Mouse (Mus musculus) hindbrain, embryonic 16.5 days (tissue): ENCODE measurements around the gene Sec16a. TPM values are rescaled to one million over a fixed set of nuclear protein-coding genes. Genes with fewer than 3 reads are reported as not detected.

ENCODE experiments used
- ATAC-seq: fragments of 200-750 bp; cut with Nextera tagmentation; 2 replicates; pipeline ENCODE4 v1.8.0; 2017; ENCODE audit warnings: moderate TSS enrichment, moderate library complexity
- H3K27ac ChIP-seq: fragments of 300-500 bp; sonication (generic); 2 replicates; pipeline ENCODE4 v1.5.1; 2014; ENCODE audit warnings: low read depth, mild to moderate bottlenecking, control low read depth, low read length, moderate library complexity
- H3K27me3 ChIP-seq: fragments of 300-500 bp; sonication (generic); replicated peaks from 2 replicates; pipeline ENCODE4 v1.6.1; 2014; ENCODE audit warnings: low read length; ENCODE audit not compliant: control insufficient read depth, insufficient read depth
- H3K36me3 ChIP-seq: fragments of 300-500 bp; sonication (generic); 2 replicates; pipeline ENCODE4 v1.6.1; 2014; ENCODE audit warnings: mild to moderate bottlenecking, low read length, moderate library complexity, mixed read lengths; ENCODE audit not compliant: control insufficient read depth, insufficient read depth
- H3K4me1 ChIP-seq: fragments of 300-500 bp; sonication (generic); 2 replicates; pipeline ENCODE4 v1.6.1; 2014; ENCODE audit warnings: low read depth, low read length; ENCODE audit not compliant: control insufficient read depth, insufficient read depth
- H3K4me2 ChIP-seq: fragments of 300-500 bp; sonication (generic); 2 replicates; pipeline ENCODE4 v1.6.1; 2014; ENCODE audit warnings: mild to moderate bottlenecking, low read length, control low read depth, moderate library complexity
- H3K4me3 ChIP-seq: fragments of 300-500 bp; sonication (generic); 2 replicates; pipeline ENCODE4 v1.5.1; 2014; ENCODE audit warnings: mild to moderate bottlenecking, low read length, control low read depth, moderate library complexity
- H3K9ac ChIP-seq: fragments of 300-500 bp; sonication (generic); 2 replicates; pipeline ENCODE4 v1.6.1; 2014; ENCODE audit warnings: low read depth, mild to moderate bottlenecking, control low read depth, low read length, moderate library complexity
- H3K9me3 ChIP-seq: fragments of 300-500 bp; sonication (generic); 2 replicates; pipeline ENCODE4 v1.6.1; 2014; ENCODE audit warnings: mild to moderate bottlenecking, low read length, moderate library complexity; ENCODE audit not compliant: control insufficient read depth
- WGBS: fragments of 180-500 bp; shearing (Covaris S2); extraction: QIAGEN DNeasy Blood & Tissue Kit; methylation state at CpG from one replicate; pipeline ENCODE4 v1.1.7; 2014; 5-methylcytosine and 5-hydroxymethylcytosine counted together
- polyA plus RNA-seq: library from polyadenylated mRNA; unstranded; fragments of >200 nt; fragmentation: Nextera tagmentation; extraction: Ambion mirVana; gene quantifications from 2 replicates; pipeline ENCODE4 v1.2.1, GENCODE M21; 2015

Sec16a gene
- polyA plus RNA-seq: 15.4 and 19.3 TPM in 2 replicates

GRCm38 (mm10) chr2:26444946-26445665 lies at the start of gene Sec16a:
Gene Sec16a, minus strand, starts transcription at chr2:26445216.
- Histone ChIP-seq H3K36me3 (peaks cover 11% of the 10 kb centered on the region), H3K27ac (peak within 1 kb of the TSS; percentile 92), H3K9me3 (no peaks in the 10 kb centered on the region), H3K27me3 (no peaks in the 10 kb centered on the region), H3K4me2 (peak within 1 kb of the TSS; percentile 90), H3K9ac (peak within 1 kb of the TSS; percentile 78), H3K4me1 (peaks cover 36% of the 10 kb centered on the region), H3K4me3 (peak within 1 kb of the TSS; percentile 56)
- WGBS: under 1% methylated on average over 60 of the region's 61 CpGs
- ATAC-seq: peak; percentile 93

DNA sequence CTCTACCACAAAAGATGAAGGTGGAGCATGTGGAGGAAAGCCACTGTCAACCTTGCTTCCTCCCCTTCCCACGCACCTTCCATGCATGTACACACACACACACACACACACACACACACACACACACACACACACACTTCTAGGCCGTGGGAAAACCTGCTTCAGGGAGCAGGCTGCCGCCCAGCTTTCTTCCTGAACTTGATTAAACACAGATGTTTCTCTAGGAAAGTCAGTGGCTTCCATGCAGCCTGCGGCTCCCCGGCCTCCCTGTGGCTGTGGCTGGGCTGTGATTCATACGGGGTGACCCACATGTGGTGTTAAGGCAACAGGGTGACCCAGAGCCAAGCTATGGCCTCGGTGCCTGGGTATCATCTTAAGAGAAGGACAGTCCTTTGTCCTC lies 49.4 kb upstream of the Sec16a start:
- WGBS: 40% methylated on average over 7 of the region's 7 CpGs
- Histone ChIP-seq H3K36me3 (no peaks in the 10 kb centered on the region), H3K4me3 (no peak overlapping the region), H3K27ac (peak overlapping the region; percentile 46), H3K4me1 (peaks cover 80% of the 10 kb centered on the region), H3K4me2 (no peak overlapping the region), H3K27me3 (no peaks in the 10 kb centered on the region), H3K9me3 (no peaks in the 10 kb centered on the region), H3K9ac (no peak overlapping the region)
- no peak for ATAC-seq

- peaks cover 87% of the 10 kb centered on the region for H3K4me1 ChIP-seq
- peak overlapping the region; percentile 65 for H3K27ac ChIP-seq
- peak overlapping the region; percentile 5; the same call in 1 of the 2 replicates for H3K9ac ChIP-seq
- H3K9me3 ChIP-seq: no peaks in the 10 kb centered on the region
- 32% methylated on average over 9 of the region's 9 CpGs for WGBS
- no peaks in the 10 kb centered on the region for H3K36me3 ChIP-seq
- H3K27me3 ChIP-seq: no peaks in the 10 kb centered on the region
- H3K4me2 ChIP-seq: peak overlapping the region; percentile 31
- no peak for ATAC-seq
- H3K4me3 ChIP-seq: no peak overlapping the region
Measured at GRCm38 (mm10) chr2:26493021-26493781, 48.2 kb upstream of the Sec16a start.

- H3K9me3 ChIP-seq: no peaks in the 10 kb centered on the region
- H3K4me1 ChIP-seq: peaks cover 93% of the 10 kb centered on the region
- 21% methylated on average over 4 of the region's 4 CpGs for WGBS
- peak overlapping the region; percentile 58; the same call in 1 of the 2 replicates for H3K27ac ChIP-seq
- no peak for ATAC-seq
- peak overlapping the region; percentile 5; the same call in 1 of the 2 replicates for H3K9ac ChIP-seq
- H3K4me2 ChIP-seq: no peak overlapping the region
- no peak overlapping the region for H3K4me3 ChIP-seq
- no peaks in the 10 kb centered on the region for H3K36me3 ChIP-seq
- H3K27me3 ChIP-seq: no peaks in the 10 kb centered on the region
Measured at GRCm38 (mm10) chr2:26490760-26491301, 45.8 kb upstream of the Sec16a start.

- 40% methylated on average over 9 of the region's 9 CpGs for WGBS
- peak overlapping the region; percentile 18; the same call in 1 of the 2 replicates for H3K4me2 ChIP-seq
- no peaks in the 10 kb centered on the region for H3K9me3 ChIP-seq
- no peaks in the 10 kb centered on the region for H3K27me3 ChIP-seq
- H3K27ac ChIP-seq: peak overlapping the region; percentile 88
- no peak overlapping the region for H3K4me3 ChIP-seq
- H3K36me3 ChIP-seq: no peaks in the 10 kb centered on the region
- no peak for ATAC-seq
- no peak overlapping the region for H3K9ac ChIP-seq
- peaks cover 94% of the 10 kb centered on the region for H3K4me1 ChIP-seq
Measured at GRCm38 (mm10) chr2:26488535-26489135, 43.6 kb upstream of the Sec16a start.

DNA sequence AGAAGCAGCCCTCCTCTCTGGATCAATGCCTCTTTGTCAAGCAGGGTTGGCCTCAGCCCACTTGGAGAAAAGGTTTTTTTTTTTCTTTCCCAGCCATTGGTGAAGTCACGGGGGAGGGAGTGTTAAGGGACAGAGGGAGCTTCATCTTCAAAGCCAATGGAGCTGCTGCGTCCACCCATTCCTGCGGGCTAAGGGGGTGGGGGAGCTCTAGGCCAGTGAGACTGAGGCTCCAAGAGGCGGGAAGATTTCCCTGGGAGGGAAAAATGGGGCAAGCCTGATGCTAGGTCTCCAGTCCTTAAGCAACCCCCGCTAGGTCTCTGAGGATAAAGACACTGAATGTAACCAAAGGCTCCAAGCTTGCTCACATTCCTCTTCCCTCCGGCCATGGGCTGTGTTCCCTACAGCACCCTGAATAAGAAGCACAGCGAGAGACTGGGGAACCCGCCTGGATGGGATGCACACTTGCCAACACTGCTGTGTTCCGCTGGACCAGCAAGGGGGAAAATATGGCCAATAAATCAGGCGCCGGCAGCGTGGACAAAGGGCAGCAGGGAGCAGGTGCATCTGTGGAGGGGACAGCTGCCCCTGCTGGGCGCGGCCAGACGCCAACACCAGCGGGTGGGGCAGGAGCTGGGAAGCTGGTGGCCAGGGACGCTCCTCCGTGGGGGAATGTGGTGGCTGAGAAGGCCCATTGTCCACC lies 42.5 kb upstream of the Sec16a start:
- WGBS: 9% methylated on average over 16 of the region's 18 CpGs

DNA sequence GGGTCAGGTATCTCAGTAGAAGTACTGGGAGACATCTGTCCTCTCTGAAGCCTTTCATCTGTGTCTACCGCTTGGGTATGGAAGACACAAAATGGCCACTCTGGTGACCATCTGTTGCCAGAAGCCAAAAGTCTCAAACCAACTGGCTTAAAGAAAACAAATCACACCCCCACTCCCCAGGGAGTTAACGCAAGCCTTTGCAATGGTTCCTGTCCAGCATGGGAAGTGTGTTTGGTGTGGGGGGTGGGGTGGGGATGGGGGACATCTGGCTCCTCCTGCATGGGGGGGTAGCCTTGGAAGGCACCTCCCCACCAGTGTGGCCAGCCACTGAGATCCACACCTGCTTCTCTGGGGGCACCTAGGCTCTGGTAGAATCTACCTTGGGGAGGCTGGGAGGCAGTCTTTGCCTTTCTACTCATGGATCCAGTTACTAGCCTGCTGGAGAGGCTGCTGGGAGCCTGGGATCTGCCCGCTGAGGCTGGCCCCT lies 41.9 kb upstream of the Sec16a start:
- Histone ChIP-seq H3K4me1 (peaks cover 88% of the 10 kb centered on the region), H3K27ac (peak overlapping the region; percentile 88), H3K36me3 (no peaks in the 10 kb centered on the region), H3K9me3 (no peaks in the 10 kb centered on the region), H3K4me2 (peak overlapping the region; percentile 32), H3K4me3 (no peak overlapping the region), H3K27me3 (no peaks in the 10 kb centered on the region), H3K9ac (no peak overlapping the region)
- WGBS: 4% methylated on average over 3 of the region's 3 CpGs
- ATAC-seq: no peak

More for the DNA sequence above, 42.5 kb upstream of the Sec16a start:
- Histone ChIP-seq H3K4me2 (peak overlapping the region; percentile 23; the same call in 1 of the 2 replicates), H3K4me1 (peaks cover 91% of the 10 kb centered on the region), H3K36me3 (no peaks in the 10 kb centered on the region), H3K9ac (peak overlapping the region; percentile 4), H3K9me3 (no peaks in the 10 kb centered on the region), H3K27me3 (no peaks in the 10 kb centered on the region), H3K4me3 (no peak overlapping the region), H3K27ac (peak overlapping the region; percentile 88)
- peak; percentile 76 for ATAC-seq

DNA sequence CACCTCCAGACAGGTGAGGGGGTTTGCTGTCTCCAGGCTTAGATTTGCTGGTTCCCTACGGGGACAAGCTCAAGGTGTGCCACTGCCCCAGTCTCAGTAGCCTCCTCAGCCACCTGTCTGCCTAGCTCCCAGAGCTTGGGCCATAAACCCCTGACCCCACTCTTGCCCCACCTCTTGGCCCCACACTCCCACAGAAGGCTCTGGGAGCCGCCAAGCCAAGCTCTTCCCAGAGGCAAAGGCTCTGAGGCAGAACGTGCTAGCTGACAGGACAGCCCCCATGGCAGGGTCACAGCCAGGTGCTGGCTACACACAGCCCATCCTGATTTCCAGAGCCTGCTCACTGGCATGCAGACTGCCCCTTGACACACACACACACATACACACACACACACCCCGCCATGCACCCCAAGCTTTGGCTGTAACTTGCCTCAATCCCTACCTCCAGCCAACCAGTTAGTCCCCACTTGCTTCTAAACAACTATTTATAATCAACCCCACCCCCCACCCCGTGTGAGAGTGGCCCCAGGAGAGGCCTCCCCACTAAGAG lies 41.3 kb upstream of the Sec16a start:
- no peaks in the 10 kb centered on the region for H3K27me3 ChIP-seq
- peak overlapping the region; percentile 48; the same call in 1 of the 2 replicates for H3K9ac ChIP-seq
- H3K27ac ChIP-seq: peak overlapping the region; percentile 88
- peak overlapping the region; percentile 32 for H3K4me2 ChIP-seq
- peaks cover 83% of the 10 kb centered on the region for H3K4me1 ChIP-seq
- no peaks in the 10 kb centered on the region for H3K9me3 ChIP-seq
- ATAC-seq: no peak
- H3K4me3 ChIP-seq: no peak overlapping the region
- no peaks in the 10 kb centered on the region for H3K36me3 ChIP-seq
- WGBS: 16% methylated on average over 5 of the region's 5 CpGs
